Mouse (Mus musculus) bone marrow, adult 2 months (tissue): ENCODE results near the gene Per1.

Experiments
- CTCF ChIP-seq: fragments of 200-500 bp; IDR thresholded peaks from 2 replicates; pipeline ENCODE4 v1.5.1; 2011; ENCODE audit warnings: low read length, control low read depth; ENCODE audit not compliant: control insufficient read depth, insufficient read depth
- POLR2A ChIP-seq: fragments of 200-500 bp; IDR thresholded peaks from 2 replicates; pipeline ENCODE4 v1.6.1; 2011; ENCODE audit warnings: low read depth, mild to moderate bottlenecking, control low read depth, low read length, borderline replicate concordance; ENCODE audit not compliant: control insufficient read depth

GRCm38 (mm10) chr11:69151004-69151403 lies 56.0 kb downstream of the Per1 start:
- TF ChIP-seq POLR2A = no peak
- TF ChIP-seq CTCF = no peak
